Mouse (Mus musculus) stomach, postnatal 0 days (tissue): ENCODE data around the gene Cox6b2.

Experiments
- CTCF ChIP-seq: IDR thresholded peaks from 2 replicates; pipeline ENCODE4 v1.5.1; 2016; ENCODE audit warnings: antibody characterized with exemption, low read depth, mild to moderate bottlenecking, moderate library complexity
- EP300 ChIP-seq: optimal IDR thresholded peaks from 2 replicates; pipeline ENCODE3; 2016; ENCODE audit warnings: antibody characterized with exemption

DNA sequence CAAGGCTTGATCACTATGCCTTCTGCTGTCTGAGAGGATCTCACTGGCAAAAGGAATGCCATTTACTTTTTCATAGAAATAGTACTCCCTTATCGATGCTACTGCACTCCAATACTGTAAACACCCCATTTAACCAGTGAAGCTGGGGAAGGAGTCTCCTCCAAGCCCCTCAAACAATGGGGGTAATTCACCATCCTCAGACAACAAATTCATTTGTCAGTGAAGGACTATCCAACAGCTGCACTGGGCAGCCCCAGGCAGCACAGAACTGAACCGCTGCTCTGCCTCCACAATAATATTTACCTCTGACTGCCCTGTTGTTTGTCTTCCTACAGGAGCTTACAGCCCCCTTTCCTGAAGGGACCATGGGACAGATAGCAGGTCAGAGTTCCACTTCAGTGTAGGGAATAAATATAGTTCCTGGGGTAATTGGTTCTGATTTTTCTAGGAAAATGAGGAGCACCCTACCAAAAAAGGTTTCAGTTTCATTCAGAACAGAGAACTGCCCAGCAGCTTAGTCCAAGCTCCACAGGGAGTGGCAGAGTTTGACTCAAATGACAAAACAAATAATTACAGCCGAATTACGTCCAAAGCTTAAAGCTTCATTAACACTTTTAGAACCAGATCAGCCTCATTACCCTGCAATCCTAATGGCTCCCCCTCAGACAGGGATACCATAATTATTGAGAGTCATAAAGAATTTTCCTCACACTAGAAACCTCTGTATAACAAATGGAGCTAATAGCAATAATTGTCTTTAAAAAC lies 12.2 kb upstream of the Cox6b2 start:
- no peak for TF ChIP-seq CTCF
- no peak for TF ChIP-seq EP300
